Mouse (Mus musculus): ENCODE measurements around the gene Mad1l1.

Gene Mad1l1

DNA sequence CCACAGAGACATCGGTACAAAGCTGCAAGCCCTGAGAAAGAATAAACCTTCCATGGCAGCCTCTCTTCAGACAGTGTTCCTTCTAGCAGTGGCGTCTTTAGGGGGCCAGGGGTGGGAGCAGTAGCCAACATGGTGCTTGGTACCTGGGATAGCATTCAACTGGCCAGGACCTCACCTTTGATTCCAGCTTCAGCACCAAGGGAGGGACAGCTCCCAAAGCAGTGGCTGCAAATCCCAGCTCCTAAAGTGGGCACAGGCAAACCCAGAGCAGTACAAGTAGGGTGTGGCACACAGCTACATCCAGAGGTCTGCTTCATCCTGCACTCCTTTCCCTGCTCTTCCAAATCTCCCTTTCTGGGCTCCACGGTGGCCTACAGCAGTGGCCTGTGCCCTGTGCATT, 265.9 kb downstream of the Mad1l1 start:
- DNase-seq (ENCODE audit: low spot score in 2 of 2) = peak in 1 of 2 experiments; percentile 7

- no peak for DNase-seq (ENCODE audit: low spot score in 2 of 2)
Measured at GRCm38 (mm10) chr5:140053626-140054025, 267.7 kb downstream of the Mad1l1 start.

- DNase-seq (ENCODE audit: low spot score in 2 of 2) = no peak
Measured at GRCm38 (mm10) chr5:140052405-140052804, 268.9 kb downstream of the Mad1l1 start.

DNA sequence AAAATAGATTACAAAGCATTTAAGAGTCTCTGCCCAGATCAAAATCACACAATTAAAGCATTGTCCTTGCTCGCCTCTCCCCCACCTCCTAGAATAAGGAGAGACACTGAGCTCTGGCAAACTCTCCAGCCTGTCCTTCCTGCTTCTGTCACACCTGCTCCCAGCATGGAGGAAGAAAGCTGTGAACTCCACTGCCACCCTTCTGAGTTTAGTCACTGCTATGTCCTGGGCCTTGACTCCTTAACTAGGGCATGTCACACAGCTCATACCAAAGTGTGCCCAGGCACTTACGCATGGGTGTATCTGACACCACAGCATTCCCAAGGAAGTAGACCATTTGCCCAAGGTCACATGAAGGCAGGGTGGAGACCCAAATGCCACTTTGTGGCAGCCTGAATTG, 275.9 kb downstream of the Mad1l1 start:
- no peak for DNase-seq (ENCODE audit: low spot score in 2 of 2)

DNA sequence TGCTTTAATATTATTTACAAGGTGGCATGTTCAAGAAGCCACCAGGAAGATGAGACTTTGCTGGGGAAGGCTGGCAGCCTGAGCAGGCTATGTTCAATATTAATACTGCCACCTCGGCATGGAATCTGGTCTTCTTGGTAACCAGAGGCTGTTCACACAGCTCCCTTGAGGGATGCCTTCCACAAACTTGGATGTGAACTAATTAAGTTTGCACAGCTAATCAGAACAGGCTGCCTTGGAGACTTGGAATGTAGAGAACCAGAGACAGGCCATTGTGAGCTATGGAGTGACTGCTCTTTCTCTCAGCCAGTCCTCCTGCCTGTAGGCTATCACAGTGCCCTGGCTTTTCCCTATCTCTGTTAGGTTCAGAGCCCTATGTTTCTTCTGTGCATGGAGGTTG, 278.4 kb downstream of the Mad1l1 start:
- no peak for DNase-seq (ENCODE audit: low spot score in 2 of 2)

GRCm38 (mm10) chr5:140042002-140042611, 279.2 kb downstream of the Mad1l1 start:
- DNase-seq (ENCODE audit: low spot score in 2 of 2) = no peak

DNA sequence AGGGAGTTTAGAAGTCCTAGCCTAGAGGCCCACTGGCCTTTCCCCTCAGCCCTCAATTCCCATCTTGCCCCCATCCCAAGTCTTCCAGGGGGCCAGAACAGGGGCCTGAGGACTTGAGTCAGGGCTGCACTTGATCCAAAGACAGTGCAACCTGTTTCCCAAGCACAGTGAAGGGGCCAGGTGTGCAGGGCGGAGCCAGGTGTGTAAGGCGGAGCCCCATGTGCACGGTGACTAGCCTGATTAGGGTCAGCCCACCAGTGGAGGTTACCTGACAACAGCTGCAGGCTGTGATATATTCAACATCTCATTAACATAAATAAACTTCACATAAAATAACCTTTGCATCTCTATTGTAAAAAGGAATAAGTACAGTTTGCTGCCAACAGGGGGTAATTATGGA, 280.3 kb downstream of the Mad1l1 start:
- DNase-seq (ENCODE audit: low spot score in 2 of 2) = no peak

- no peak for DNase-seq (ENCODE audit: low spot score in 2 of 2)
Measured at GRCm38 (mm10) chr5:140037587-140038233, 283.6 kb downstream of the Mad1l1 start.

GRCm38 (mm10) chr5:140035641-140036040, 285.7 kb downstream of the Mad1l1 start:
- DNase-seq (ENCODE audit: low spot score in 2 of 2) = no peak

DNA sequence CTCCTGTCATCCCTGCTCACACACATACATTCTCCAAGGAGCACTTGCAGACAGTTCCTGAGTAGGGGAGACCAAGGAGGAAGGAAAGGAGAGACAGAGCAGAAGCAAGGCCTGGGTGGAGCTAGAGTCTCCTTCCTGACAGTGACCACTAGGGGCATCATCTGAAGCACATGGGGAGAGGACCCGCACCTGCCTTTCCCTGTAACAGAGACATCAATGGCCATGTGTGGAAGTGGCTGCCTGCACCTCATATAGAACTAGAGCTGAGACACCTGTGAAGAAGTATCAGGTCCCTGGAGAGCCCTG, 286.4 kb downstream of the Mad1l1 start:
- DNase-seq (ENCODE audit: low spot score in 2 of 2) = no peak

GRCm38 (mm10) chr5:140034300-140035024, 286.9 kb downstream of the Mad1l1 start:
- no peak for DNase-seq (ENCODE audit: low spot score in 2 of 2)

DNA sequence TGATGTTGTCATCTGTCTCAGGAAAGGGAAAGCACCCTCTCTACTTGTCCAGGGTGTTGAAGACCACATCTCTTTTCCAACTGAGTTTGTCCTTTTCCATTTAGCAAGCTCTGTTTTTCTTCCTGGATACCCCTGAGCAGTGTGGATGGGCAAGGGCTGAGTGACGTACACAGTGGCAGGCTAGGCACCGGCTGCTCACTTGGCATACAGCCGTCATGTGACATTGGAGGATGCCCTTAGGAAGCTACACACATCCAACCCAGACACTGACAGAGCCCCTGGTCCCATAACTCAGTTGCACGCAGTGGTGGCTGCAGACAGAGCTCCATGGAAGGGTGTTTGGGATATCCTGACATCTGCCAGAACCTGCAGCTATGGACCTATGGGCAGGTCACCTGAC, 295.0 kb downstream of the Mad1l1 start:
- DNase-seq (ENCODE audit: low spot score in 2 of 2) = no peak

DNA sequence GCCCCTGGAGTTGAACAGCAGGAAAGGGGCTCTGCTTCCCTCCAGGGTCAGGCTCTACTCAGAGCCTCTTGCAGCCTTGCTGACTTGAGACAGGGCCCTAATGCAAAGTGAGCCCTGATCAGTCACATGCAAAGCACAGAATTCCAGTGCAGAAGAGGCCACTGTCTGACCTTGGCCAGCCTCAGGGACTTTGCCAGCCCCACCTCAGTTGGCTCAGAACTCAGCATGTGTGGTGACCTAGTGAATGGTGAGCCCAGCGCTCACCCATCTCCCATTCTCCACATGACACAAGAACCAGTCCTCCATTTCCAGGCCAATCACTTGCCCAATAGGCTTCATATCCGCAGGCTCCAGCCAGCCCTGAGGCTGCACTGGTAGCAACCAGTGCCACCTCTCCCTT, 296.1 kb downstream of the Mad1l1 start:
- no peak for DNase-seq (ENCODE audit: low spot score in 2 of 2)

- peak; percentile 26 to 31 for DNase-seq (ENCODE audit: low spot score in 2 of 2)
Measured at GRCm38 (mm10) chr5:140023941-140024500, 297.3 kb downstream of the Mad1l1 start.

- DNase-seq (ENCODE audit: low spot score in 2 of 2) = no peak
Measured at GRCm38 (mm10) chr5:140022861-140023260, 298.5 kb downstream of the Mad1l1 start.

DNA sequence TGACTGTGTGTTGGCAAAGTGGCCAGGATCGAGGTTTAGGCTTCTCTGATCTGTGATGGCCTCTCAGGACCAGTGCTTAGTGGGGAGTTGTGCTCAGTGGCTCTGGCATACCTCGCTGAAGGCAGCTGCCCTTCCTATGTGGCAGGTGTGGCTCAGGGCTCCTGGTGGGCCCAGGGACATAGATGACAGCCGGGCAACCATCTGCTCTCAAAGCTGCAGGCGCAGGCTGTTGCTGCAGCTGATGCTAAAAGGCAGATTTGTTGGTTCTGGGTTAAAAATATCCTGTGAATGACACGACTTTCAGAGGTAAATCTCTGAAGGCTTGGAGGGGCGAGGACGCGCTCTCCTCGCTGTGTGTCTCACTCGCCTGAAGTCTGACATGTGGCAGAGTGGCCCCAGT, 299.6 kb downstream of the Mad1l1 start:
- no peak for DNase-seq (ENCODE audit: low spot score in 2 of 2)

DNA sequence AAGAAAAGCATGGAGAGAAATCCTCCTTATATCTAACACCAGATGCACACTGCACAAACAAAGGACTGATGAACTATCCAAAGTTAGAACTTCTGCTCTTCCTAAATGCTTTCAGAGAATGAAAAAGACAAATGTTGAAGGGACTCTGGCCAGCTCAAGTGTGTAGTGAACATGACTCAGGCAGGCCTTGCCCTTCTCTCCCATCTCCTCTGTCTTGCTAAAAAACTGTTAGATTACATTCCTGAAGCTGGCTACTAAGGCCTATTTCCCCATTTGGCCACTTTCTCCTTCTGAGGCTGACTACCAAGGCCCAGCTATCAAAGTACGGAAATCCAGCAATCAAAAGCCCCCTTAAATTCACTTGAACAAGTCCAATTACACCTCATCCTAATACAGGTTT, 301.7 kb downstream of the Mad1l1 start:
- DNase-seq (ENCODE audit: low spot score in 2 of 2) = no peak

DNA sequence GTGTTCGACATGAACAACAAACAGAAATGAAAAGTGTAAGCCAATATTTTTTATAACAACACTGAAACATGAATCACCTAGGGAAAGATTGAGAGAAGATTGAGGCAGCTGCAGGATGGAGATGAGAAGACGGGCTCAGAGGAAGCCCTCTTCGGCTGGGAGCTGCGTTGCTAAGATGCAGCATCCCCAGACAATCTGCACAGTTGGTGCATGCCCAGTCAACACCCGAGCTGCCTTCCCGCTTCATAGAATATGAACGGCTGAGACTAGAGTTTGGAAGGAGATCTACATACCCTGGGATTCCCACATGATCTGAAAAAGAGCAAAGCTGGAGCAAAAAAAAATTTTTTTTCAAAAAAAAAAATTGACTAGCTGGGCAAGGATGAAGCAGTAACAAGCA, 302.6 kb downstream of the Mad1l1 start:
- DNase-seq (ENCODE audit: low spot score in 2 of 2) = no peak

- no peak for DNase-seq (ENCODE audit: low spot score in 2 of 2)
Measured at GRCm38 (mm10) chr5:140016896-140017295, 304.5 kb downstream of the Mad1l1 start.

- DNase-seq (ENCODE audit: low spot score in 2 of 2) = no peak
Measured at GRCm38 (mm10) chr5:140013652-140014051, 307.7 kb downstream of the Mad1l1 start.

DNA sequence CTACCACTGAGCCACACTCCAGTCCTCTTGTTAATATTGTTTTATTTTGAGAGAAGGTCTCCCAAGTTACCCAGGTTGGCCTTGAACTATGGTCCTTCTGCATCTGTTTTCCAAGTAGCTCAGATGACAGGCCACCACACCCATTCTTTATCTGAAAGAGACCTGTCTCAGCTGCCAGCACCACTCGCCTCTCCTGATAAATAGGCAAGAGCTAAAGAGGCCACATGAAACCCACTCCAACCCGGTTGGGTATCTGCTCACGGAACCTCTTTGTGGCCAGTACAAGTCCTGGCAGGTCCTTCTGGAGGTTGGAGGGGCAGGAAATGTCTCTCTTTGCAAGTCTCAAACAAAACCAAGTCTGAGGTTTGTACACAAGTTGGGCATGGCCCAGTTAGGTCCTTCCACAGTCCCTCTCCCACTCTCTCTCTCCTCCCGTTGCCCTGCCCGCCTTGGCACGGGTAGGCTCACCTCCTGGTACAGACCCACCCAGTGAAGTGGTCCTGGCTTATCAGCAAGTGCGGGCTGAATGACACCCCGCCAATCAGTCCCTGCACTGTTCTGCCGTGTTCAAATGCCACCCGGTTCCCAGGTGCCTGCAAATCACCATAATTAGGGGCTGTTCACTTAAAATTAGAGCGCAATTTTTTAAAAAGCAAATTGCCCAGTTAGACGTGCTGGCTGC, 308.9 kb downstream of the Mad1l1 start:
- DNase-seq (ENCODE audit: low spot score in 2 of 2) = no peak

DNA sequence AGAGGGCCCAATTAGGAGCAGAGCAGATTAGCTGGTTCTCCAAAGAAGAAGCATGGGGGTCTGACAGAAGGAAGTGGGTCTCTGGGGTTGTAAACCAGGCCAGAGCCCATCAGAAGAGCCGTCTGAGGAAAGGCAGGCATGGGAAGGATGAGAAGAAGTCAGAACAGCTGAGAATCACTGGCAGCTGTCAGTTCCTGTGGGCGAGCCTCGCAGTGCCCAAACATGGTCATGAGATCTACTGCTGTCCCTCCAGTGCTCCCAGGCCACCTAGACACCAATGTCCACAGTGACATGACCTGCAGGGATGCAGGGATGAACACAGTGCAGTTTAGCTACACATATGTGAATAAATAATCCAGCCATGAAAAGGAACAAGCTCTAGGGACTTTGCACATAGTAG, 310.9 kb downstream of the Mad1l1 start:
- no peak for DNase-seq (ENCODE audit: low spot score in 2 of 2)

Measured in heart, adult 9 months (tissue).